Mouse (Mus musculus): ENCODE results near the gene Nfix.
A peak's percentile ranks its signal among the peaks of the same experiment; 100 is the strongest.

The Nfix gene

GRCm38 (mm10) chr8:84668081-84668480, 132.1 kb downstream of the Nfix start:
- DNase-seq (ENCODE audit: low spot score in 2 of 2), result no peak

DNA sequence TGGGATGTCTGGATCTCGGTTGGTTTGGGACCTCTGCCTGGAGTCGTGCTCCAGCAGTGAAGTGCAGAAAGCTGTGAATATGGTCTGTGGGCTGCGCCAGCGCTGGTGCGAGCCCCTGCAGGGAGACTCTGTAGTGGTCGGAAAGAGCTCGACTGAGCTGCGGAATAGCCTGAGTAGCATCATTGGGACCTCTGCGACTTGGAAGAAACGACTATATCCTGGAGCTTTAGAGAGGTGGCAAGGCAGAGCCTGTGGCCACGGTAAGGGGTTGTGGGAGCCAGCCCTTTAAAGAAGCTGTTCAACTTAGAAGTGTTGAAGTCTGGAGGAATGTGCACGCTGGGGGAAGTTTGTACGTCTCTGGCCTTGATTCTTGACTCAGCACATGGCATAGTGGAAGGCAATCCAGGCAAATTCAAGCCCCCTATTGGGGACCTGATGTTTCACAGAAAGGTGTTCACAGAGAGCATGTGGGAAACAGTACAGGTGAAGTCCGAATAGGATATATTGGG, 134.7 kb downstream of the Nfix start:
- DNase-seq (ENCODE audit: low spot score in 2 of 2), result no peak

GRCm38 (mm10) chr8:84664566-84665384, 135.4 kb downstream of the Nfix start:
- peak; percentile 71 to 79 for DNase-seq (ENCODE audit: low spot score in 2 of 2)

GRCm38 (mm10) chr8:84663483-84664327, 136.4 kb downstream of the Nfix start:
- DNase-seq (ENCODE audit: low spot score in 2 of 2), result peak; percentile 96

GRCm38 (mm10) chr8:84662581-84663065, 137.5 kb downstream of the Nfix start, which contains the start of gene Ier2:
Gene Ier2 (minus strand): TSS chr8:84662852.
- DNase-seq (ENCODE audit: low spot score in 2 of 2), result peak; percentile 89 to 93

DNA sequence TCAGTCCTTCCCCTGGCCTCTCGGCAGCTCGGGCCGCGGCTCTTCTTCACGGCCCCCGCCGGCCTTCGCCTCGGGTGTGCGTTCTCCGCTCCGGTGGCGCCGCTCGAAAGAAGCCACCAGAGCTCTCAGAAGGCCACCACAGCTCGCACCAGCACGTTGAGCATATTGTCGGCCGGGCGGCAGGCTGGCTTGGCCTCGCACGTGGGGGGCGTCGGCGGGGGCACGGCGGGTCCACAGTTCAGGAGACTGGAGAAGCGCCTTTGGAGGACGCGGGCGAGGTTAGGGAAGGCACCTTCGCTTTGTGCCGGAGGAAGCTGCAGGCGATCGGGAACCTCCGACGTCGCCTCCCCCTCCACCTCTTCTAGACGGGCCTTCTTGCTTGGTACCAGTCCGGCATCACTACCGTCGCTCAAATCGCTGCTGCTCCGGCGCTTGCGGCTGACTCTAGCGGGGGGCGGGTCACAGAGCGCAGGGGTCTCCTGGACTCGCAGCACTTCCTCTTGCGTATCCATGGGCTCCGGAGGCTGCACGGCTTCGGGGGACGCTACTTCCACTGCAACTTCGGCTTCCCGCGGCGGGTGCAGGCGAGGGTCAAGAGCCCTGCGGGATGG, 138.1 kb downstream of the Nfix start:
- no peak for DNase-seq (ENCODE audit: low spot score in 2 of 2)

DNA sequence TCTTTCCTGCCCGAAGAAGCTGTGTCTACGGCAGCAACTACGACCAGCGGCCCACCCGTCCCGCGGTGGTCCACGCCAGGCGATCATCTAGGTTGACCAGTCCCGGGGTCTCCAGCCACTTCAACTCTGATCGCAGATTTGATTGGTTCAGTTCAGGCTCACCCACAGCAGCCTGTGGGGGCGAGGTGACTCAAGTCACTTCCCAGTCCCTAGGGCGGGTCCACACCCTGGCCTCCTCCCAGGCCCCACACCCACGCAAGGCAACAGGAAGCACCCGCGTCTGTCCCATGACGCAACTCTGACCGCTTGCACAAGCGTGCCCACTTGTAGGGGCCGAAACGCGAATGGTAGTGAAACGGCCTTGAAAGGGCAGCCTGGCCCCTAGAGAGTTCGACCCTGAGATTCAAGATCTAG, 138.7 kb downstream of the Nfix start:
- no peak for DNase-seq (ENCODE audit: low spot score in 2 of 2)

DNA sequence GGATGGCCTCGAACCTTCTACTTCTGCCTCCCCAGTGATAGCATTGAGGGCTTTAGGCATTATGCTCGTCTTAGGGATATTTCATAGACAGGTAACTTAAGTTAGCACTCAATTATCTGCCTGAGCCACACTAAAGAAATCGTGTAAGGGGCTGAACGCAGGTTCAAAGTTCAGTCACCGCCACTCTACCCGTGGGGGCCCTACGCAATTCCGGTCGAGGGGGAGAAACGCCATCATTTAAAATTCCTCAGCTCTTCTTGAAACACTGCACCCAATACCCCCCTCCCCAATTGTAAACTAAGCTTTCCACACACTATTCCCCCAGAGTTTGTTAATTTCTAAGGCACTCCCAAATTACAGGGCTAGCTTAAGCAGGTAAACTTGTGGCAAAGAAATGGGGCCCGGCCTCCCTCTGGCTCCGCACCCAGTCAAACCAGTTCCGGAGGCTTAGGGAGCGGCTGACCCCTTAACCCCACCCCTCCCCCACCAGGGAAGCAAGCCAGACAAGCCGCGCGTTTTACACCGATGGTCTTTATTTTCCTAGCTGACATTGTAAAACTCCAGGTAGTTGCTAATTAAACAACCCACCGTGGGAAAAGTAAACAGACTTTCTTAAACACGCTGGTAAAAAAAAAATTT, 139.2 kb downstream of the Nfix start:
- no peak for DNase-seq (ENCODE audit: low spot score in 2 of 2)

- DNase-seq (ENCODE audit: low spot score in 2 of 2), result no peak
These were observed 140.0 kb downstream of the Nfix start for GRCm38 (mm10) chr8:84659936-84660818.

- no peak for DNase-seq (ENCODE audit: low spot score in 2 of 2)
These were observed 141.2 kb downstream of the Nfix start for GRCm38 (mm10) chr8:84658951-84659350.

GRCm38 (mm10) chr8:84657680-84658079, 142.5 kb downstream of the Nfix start:
- DNase-seq (ENCODE audit: low spot score in 2 of 2), result no peak

DNA sequence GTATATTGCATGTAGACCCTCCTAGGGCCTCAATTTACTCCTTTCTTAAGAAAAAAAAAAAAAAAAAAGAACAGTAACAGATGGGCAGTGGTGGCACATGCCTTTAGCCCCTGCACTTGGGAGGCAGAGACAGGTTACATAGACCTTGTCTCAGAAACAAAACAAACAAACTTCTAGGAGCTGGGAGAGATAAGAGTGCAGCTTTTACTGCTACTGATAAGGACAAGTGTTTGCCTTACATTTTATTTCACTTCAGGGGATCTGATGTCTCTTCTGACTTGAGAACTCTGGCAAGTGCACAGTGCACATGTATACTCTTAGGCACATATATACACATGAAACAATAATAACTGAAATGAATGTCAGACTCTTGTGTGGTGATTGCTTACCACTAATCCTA, 142.9 kb downstream of the Nfix start:
- DNase-seq (ENCODE audit: low spot score in 2 of 2), result no peak

GRCm38 (mm10) chr8:84656641-84657126, 143.5 kb downstream of the Nfix start:
- no peak for DNase-seq (ENCODE audit: low spot score in 2 of 2)

DNA sequence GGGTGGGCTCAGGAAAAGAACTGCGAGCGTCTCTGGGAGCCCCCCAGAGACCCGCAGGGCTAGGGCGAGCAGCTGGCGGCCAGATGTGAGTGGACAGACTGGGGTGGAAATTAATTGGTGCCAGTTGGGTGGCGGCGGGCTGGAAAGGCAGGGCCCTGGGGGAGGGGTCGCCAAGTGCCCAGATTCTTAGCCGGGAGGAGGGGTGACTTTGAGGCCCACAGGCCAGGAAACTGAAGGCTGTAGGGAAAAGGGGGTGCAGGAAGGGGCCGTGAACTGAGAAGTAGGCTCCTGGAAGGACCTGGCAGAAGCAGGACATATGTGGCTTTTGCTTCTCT, 144.0 kb downstream of the Nfix start:
- no peak for DNase-seq (ENCODE audit: low spot score in 2 of 2)

- DNase-seq (ENCODE audit: low spot score in 2 of 2), result no peak
These were observed 144.6 kb downstream of the Nfix start for GRCm38 (mm10) chr8:84655336-84656190.

DNA sequence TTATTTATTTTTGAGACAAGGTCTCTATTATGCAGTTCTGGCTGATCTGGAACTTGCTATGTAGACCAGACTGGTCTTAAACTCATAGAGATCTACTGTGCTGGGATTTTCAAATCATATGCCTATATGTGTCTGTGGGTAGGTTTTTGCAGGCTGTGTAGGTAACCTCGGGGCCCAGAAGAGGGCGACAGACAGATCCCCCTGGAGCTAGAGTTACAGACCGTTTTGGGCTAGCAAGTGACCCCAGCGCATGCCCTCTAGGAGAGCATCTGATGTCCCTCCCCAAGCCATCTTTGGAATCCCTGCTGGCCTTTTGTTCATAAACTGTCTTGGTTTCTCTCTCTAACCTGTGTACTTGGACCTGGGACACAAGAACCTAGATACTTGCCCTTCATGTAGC, 145.5 kb downstream of the Nfix start:
- DNase-seq (ENCODE audit: low spot score in 2 of 2), result no peak

DNA sequence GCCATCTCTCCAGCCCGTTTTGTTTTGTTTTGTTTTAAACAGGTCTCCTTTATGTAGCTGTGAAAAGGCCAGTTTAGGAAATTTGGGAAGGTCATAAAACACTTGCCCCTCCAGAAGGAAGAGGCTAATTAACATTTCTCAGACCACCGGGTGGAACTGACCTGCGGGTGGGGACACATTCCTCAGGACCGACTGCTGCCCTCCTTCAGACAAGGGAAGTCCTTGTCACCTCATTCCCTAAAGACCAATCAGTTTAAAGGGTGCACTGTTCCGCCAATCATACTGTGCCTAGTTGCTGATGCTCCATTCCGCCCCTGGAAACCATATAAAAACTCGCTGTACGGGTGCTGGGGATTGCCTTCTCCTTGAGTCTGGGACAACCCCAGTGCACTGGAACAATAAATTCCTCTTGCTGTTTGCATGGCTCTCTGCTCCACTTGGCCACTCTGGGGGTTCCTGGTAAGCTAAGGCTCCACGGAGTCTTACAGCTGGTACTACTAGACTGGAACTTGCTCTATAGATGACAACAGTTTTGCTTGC, 147.0 kb downstream of the Nfix start:
- no peak for DNase-seq (ENCODE audit: low spot score in 2 of 2)

GRCm38 (mm10) chr8:84650213-84650612, 149.9 kb downstream of the Nfix start:
- no peak for DNase-seq (ENCODE audit: low spot score in 2 of 2)
